Mouse (Mus musculus) thymus, postnatal 36 days (tissue): ENCODE measurements around the gene Rimbp3.
A peak's percentile ranks its signal among the peaks of the same experiment; 100 is the strongest.
"Not testable (repeated sequence)": the region's sequence is repeated elsewhere in the genome, so short reads cannot be mapped to it uniquely, and the experiment has no call there.

Experiments used
- DNase-seq, 2 experiments: peaks; one replicate each; pipeline ENCODE4 v3.0.0; 2022; ENCODE audit warnings: mixed read lengths in 2 of 2

Gene Rimbp3

GRCm38 (mm10) chr16:17208389-17209361 lies at the start of gene Rimbp3:
Rimbp3 (plus strand) TSS chr16:17208603.
- DNase-seq: peak; percentile 84

DNA sequence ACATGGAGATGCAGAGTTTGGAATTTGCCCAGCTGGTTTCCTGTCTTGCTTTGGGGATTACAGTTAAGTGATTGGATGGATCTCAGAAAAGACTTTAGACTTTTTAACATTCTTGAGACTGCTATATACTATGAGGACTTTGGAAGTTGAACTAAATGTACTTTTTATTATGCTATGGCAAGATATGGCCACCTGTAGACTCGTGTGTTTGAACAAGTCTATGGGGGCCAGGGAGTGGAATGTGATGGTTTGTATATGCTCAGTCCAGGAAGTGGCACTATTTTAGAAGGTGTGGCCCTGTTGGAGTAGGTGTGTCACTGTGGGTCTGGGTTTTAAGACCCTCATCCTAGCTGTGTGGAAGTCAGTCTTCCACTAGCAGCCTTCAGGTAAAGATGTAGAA lies 42.9 kb upstream of the Rimbp3 start:
- DNase-seq: not testable (repeated sequence)

GRCm38 (mm10) chr16:17167179-17167578 lies 41.2 kb upstream of the Rimbp3 start:
- no peak for DNase-seq

DNA sequence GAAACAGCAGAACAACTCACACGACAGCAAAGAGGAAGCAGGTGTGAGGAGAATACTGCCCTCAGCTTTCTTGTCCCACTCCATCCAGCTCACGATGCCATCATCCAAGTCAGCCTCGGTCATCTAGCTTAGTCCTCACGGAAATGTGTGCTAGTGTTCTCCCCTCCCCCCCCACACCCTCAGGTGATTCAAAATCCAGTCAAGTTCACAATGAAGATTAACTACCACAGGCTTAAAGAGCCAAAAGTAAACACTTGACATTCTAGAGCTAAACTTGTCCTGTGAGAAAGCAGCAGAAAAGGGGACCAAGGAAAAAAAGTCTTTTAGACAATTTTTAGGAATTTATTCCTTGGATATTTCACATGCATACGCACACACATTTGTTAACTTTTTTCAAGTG lies 40.4 kb upstream of the Rimbp3 start:
- no peak for DNase-seq

DNA sequence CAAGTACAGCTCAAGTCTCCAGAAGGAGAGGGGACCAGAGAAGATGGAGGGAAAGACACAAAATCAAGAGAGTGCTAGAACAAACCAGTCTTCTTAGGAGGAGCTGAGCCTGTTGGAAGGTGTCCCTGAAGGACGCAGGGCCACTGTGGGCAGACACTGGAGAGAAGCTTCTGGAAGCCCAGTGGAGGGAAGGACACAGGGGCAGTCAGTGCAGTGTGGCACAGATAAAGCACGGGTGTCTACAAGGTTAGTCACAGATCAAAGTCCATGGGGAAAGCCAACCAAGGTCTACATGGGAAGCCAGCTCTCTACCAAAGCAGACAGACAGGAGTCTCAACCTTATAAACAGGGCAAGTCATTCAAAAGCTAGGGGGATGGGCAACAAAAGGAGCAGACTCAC lies 32.6 kb upstream of the Rimbp3 start:
- no peak for DNase-seq

DNA sequence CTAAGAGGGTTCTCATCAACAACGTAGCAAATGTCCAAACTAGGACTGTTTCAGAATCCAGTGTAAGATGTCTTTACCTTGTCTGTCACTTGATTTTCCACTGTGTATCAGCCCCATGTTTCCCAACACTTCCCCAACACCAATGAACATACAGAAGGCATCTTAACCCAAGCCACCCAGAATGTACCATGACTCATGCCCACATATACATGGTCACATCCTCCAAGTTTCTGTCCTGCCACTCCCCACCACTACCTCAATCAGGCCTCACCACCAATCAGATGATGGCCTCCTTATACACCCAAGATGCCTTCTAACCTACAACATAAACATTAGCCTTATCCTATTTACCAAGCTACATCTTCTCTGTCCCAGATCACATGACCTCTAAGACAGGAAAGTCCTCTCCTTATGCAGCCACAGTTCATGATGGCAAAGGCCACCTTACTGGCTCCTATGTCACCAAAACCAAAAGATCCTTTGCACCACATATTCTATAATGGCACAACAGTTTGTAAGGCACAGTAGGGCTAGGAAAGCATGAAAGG lies 30.7 kb upstream of the Rimbp3 start:
- no peak for DNase-seq

DNA sequence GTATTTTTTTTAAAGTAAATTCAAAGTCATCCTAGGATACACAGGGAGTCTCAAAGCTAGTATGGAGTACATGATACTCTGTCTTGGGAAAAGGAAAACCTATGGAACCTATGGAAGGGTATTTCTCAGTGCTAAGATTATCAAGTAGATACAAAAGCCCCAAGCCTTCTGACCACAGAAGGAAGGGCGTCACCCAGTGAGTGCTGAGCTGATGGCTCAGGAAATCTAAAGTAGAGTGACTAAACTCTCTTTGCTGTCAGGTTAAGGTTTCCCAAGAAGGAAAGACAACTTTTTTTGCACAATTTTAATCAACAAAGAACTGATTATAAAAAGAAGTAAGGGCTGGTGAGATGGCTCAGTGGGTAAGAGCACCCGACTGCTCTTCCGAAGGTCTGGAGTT lies 28.7 kb upstream of the Rimbp3 start:
- no peak for DNase-seq

- DNase-seq: no peak
Measured at GRCm38 (mm10) chr16:17181382-17181781, 27.0 kb upstream of the Rimbp3 start.

DNA sequence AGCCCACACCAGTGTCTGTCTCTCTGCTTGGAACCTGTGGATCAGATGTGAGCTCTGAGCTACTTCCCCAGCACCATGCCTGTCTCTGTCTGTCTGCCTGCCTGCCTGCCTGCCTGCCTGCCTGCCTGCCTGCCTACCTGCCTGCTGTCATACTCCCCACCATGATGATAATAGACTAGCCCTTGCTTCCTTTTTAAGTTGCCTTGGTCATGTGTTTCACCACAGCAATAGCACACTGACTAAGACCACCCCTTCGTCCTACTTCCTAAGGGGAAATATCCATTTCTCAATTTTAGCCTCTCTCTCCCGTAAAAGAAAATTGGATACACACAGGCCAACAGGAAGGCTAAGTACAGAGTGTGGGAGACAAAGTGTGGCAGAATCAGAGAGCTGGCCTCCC lies 26.3 kb upstream of the Rimbp3 start:
- no peak for DNase-seq

DNA sequence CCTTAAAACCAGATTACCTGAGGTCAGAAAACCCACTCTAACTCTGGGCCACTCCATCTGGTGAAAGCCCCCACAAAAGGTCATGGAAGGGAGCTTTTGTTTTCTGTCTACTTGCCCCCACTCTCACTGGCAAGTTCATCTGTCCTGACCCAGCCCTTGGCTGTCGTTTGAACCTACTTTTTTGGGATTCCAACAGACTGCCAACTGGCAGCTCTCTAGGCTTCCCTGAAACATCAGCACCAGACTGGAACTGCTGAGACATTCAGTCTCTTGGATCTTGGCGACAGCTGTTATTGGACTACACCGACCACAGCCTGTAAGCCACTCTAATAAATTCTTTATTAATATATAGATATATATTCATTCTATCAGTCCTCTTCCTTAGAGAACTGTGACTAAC lies 25.4 kb upstream of the Rimbp3 start:
- DNase-seq: no peak

- DNase-seq: no peak
Measured at GRCm38 (mm10) chr16:17185475-17185874, 22.9 kb upstream of the Rimbp3 start.

DNA sequence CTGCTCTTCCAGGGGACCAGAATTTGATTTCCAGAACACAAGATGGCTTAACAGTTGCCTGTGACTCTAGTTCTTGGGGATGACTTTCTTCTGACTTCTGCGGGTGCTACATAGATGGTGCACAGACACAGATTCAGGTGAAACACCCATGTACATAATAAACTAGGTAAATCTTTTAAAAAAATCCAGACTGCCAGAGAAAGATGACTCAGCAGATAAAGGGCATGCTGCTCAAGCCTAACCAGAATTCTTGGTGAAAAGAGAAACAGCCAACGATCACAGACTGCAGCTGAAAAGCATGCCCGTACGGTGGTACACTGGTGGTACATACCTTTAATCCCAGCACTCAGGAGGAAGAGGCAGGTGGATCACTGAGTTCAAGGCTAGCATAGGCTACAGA lies 14.6 kb upstream of the Rimbp3 start:
- DNase-seq: no peak

DNA sequence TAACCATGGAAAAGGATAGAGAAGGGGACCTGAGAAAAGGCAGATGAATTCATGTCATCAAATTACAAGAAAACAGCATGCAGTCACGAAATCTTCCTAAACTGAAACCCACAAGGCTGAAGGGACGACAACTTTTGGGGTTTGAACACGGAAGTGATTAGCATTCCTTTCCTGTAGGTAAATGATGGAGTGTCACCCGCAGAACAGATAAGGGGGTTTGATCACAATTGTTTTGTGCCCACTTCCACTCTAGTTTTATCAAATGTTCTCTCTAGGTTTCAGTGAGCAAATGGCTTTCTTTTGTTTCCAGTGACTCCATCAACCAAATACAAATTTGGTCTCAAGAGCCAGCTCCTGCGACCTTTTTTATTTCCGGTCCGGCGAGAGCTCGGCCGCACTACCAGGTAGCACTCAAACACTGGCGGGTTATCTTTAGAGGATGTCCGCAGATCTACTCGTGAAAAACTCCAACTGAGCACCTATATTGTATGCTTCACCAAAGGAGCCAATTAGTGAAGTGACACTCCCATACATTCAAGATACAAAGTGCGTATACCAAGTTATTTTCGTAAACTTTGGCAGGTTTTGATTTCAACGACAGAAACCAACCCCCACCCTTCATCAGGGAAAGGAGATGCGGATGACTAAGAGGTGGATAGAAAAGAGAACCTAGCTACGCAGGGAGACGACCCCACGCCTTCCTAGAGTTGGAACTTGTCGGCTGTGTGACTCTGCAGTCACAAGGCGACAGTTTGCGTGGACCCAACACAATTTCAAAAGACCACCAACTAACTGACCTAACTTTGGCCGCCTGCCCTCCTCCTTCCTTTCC lies 8.1 kb upstream of the Rimbp3 start:
- DNase-seq: no peak

GRCm38 (mm10) chr16:17200953-17201707 lies 7.3 kb upstream of the Rimbp3 start:
- DNase-seq: peak; percentile 86 to 88

DNA sequence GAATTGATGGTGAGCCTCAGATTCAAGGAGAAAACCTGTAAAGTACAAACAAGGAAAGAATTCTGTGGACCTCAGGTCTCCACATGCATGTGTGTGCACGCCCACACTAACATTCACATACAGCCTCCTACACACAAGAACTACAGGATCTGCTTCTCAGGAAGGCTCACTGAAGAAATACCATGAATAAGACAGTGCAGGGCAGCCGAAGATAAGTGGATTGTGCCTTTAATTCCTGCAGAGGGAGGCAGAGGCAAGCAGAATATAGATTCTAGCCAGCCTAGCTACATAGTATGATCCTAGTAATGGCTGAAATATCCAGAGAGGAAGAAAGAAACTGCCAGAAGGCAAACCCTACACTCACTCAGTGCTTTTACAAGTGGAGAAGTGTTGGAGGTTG lies 6.4 kb upstream of the Rimbp3 start:
- DNase-seq: no peak

DNA sequence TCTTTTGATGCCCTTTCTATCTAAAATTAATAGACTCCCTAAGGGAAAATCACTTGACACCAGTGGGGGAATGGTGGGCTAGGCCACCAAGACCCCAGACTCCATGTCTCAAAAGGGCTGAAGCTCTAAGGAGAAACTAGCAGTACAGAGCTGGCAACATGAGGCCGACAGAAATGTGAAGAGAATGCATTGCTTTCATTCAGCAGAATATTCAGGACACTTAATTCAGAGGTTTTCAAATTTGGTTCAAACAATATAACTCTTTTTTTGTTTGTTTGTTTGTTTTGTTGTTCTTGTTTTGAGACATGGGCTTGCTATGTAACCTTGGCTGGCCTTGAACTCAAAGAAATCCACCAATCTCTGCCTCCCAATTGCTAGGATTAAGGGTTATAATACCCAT lies 5.9 kb upstream of the Rimbp3 start, which contains the start of gene Ube2l3:
Gene Ube2l3 (minus strand): TSS at position 101 of the 400 bp plus-strand sequence.
- no peak for DNase-seq

- peak; percentile 18 to 29 for DNase-seq
Measured at GRCm38 (mm10) chr16:17204990-17205389, 3.4 kb upstream of the Rimbp3 start.

DNA sequence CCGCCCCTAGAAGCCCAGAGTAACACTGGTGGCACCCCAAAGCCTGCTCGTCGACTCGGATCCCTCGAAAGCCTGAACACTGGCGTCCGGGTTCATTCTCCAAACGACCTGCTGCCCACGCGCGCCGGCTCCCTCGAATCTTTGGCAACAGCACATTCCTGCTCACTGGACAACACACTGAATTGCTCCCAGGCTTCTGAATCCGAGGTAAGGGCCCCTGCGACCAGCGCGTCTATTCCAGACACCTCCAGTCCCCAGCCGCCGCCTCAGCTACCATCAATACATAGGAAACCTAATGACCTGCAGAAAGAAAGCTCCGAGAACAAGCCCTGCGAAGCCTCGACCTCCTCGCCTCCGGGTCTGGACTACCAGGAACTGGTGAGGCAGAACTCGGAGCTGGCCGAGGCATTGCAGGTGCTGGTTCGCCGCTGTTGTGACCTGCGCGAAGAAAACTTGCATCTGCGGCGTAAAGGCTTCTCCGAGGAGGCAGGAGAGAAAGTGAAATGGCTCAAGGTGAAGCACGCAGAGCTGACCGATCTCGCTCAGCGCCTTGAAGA lies 1.1 kb downstream of the Rimbp3 start:
- no peak for DNase-seq

- DNase-seq: peak; percentile 92 to 94
Measured at GRCm38 (mm10) chr16:17209981-17210838, 1.8 kb downstream of the Rimbp3 start.

DNA sequence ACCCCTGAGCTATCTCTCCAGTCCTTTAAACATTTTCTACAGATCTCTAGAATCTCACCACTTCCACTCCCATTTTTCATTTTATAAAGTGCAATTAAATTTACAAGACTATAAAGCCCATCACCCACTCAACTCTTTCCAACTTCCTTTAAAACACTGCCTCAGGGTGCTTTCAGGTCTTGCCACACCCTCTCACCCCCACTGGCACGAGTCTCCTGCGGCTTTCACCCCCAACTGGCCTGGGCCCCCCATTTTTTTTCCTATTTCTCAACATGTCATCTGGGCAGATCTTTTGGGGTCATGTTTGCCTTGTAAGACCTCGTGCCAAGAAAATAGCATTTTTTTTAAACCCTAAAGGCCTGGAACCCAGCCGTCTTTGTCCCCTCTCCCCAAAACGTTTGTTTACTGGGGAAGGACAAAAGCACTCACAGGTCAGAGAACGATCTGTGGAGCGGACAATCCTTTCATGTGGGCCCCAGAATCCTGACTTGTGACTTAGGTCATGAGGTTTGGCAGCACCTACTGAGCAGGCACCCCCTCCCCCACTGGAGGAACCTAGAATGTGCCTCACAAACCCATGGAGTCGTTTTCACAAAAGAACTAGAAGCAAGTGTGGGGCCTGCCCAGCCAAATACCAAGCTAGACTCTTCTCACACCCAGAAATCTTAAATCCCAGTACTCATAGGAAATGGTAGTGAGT lies 8.7 kb downstream of the Rimbp3 start:
- no peak for DNase-seq
